Mouse (Mus musculus) neutrophil, adult 5-6 weeks (primary cell): ENCODE data around the gene Tmem151b. TPM values are rescaled to one million over a fixed set of nuclear protein-coding genes. Genes with fewer than 3 reads are reported as not detected.

Experiments
- ATAC-seq: fragments of 151-379, 151-347 bp; 2 replicates; pipeline ENCODE4 v1.8.0; 2017; ENCODE audit warnings: mild to moderate bottlenecking, moderate TSS enrichment; ENCODE audit not compliant: insufficient number of reproducible peaks, poor library complexity, low FRiP score, severe bottlenecking; ENCODE audit errors: extremely low read depth
- total RNA-seq: library from RNA; stranded (forward); fragments of 200-1000 nt; gene quantifications from 2 replicates; pipeline ENCODE4 v1.2.3, GENCODE M21; 2017

The Tmem151b gene
- total RNA-seq, 1 experiment from 2014 or later = 0.23 TPM

DNA sequence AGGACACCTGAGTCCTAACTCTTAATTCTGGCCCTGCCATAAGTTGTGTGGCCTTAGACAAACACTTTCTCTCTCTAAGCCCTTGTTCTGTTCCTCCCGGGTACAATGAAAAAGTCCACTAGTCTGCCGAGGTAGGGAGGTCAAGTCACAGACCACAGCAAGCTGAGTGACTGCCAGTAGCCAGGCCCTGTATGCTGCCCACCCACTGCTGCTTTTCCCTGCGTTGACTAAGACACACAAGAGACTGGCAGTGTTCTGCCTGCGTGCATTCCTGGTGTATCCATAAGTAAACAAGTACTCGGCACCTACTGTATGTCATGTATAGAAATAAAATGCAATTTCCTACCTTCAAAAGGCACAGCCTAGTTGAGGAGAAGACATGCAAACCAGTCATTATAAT, 776 bp upstream of the Tmem151b start:
- ATAC-seq = no peak

DNA sequence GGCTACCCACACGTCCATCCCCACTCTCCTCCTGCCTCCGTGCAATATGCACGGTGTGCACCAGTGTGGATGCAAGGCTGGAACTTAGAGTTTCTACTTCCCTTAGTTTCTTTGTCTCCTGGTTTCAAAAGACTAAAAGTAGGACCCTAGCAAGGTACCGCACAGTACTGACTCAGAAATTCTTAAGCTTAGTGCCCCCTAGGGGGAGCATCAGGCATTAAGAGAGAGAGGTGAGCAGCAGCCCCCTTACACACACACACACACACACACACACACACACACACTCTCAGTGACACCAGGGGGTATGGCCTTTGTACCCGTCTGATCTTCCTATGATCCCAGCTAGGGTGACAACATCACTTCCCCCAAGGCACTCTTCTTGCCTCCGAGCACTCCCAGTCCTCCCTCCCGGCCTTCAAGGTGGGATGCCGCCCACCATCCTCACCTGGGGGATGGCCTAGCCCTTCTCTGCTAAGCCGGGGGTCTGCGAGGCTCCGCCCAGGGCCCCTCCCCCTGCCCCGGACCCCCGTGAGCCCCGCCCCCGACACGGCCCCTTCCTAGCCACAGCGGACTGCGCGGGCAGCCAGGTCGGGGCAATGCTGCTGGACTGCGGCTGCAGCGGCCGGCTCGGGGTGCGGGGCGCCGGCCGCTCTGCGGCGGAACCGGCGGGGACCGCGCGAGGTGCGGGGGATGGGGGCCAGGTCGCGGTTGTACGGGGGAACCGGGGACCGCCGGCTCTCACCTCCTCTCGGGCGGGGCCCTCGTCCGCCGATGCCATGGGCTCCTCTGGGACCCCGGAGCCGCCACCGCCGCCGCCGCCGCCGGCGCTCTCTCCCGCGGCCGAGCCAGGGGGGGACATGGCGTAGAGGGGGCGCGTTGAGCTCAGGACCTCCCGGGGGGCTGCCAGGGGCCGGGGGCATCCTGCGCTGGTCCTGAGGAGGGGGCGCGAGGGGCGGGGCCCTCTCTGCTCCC, 650 bp downstream of the Tmem151b start:
- no peak for ATAC-seq

DNA sequence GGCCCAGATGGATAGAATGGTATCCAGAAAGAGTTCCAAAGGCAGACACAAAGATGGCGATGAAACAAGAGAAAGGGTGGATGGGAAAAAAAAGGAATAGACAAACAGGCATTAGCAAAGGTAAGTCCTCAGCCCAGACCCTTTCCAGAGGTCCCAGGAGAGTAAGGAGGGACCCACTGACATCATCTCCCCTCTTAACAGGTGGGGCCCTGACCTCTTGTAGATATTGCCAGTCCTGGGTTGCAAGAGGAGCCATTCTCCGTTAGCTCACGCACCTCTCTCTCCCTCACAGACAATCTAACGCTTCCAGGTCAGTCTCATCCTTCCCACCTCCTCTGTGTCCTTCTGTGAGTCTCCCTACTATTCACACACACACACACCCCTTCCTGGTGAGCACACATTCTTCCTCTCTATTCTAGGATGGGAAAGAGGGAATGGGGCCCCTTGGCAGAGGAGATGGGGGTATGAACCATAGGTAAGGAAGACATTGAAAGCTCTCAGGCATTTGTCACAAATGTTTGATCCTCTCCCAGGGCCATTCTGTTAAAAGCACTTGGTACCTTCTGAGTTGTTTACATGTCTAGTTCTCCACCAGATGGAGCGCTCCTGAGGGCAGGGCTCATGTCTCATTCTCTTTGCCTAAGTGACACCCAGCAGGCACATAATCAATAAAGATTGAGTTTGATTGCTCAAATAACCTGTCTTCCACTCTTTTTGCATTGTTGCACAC, 1.9 kb downstream of the Tmem151b start:
- ATAC-seq = no peak

DNA sequence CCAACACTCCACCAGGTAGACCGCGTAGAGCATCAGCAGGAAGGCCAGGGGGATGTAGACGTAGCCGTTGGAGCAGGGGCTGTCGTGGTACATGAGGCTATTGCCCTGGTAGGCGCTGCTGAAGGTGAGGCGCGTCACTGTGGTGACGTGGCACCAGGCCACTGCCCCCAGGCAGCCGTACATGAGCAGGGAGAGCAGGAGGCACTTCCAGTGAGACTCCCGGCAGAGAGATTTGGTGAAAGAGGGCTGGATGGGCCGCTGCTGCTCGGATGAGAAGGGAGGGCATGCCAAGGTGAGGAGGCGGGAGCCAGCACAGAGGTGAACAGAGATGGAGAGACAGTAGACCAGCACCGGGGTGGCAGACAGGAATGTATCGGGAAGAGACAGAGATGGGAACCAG, 2.5 kb downstream of the Tmem151b start:
- ATAC-seq = no peak

DNA sequence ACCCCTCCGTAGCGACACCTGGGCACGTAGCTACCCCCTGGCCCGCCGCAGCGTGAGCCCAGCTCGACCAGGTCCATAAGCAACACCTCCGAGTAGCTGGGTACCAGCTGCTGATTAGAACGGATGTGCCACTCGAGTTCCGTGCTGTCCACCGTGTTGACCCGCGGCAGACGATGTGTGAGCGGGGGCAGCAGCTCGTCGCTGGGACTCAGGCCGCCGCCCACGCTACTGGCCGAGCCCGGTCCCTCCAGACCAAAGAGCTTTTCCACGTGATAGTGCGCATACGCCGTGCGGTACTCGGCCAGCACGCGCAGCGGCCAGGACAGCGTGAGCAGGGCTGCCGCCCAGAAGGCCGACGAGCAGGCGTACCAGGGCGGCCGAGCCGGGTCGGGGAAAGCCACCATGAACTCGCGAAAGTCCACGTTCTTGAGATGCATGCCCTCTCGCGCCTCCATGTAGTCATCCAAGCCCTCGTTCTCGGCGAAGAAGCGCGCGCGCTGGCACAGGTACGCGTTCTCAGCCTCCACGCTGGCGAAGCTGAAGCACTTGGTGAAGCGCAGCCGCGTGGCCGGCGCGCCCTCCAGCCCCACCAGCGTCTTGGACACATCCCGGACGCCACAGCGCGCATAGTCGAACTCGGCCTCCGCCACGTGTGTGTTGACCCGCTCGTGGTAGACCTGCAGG, 4.1 kb downstream of the Tmem151b start:
- no peak for ATAC-seq

DNA sequence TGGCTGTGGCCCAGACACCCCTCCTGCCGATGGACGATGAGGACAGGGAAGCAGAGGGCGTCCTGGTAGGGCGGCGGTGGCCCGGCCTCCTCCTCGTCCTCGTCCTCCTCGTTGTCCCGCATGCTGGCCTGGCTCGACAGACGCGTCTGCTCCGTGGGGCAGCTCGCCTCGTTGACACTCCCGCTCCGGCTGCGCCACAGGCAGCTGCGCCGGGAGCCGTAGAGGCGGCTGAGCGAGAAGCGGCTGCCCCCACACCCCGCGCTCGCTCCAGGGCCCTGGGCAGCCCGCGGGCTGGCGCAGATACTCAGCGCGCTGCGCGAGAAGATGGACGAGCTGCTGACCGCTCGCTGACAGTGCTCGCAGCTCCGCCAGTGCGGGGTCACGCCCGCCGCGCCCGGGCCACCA, 4.6 kb downstream of the Tmem151b start:
- ATAC-seq = no peak

DNA sequence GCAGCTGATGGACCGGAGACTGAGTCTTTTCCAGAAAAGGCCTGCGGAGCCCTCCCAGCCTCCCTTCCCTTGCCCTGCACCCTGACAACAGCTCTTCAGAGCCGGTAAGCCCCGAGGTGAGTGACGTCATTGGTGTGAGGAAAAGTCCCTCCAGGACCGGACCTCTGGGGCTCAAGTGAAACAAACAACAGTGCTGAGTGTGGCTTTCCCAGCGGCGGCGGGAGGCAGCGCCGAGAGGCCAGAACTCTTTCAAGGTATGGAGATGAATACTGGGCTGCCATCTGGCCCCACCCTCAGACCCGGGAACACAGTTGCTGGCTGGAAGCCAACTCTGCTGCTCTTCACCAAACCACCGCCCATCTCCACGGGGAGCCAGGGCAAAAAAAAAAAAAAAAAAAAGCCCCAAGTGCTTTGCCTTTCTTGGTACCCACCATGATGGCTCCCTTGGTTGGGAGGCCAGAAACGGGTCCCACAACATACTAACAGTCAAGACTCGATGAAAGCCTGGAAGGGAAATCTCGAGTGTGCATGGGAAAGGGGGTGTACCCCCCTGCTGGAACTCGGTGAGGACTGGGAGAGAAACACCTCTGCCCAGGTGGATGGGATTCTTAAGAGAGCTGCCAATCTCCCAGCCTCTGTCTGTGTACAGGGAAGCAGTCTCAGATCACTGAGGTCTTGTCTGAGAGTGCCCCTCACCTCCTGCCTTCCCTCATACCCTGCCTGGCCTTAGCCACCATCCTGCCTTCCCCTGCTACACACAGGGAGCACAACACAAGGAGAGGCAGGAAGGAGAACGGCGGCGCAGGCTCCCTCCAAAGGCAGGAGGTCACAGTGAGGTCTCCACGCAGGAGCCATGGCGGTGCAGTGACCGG, 5.2 kb downstream of the Tmem151b start:
- no peak for ATAC-seq

DNA sequence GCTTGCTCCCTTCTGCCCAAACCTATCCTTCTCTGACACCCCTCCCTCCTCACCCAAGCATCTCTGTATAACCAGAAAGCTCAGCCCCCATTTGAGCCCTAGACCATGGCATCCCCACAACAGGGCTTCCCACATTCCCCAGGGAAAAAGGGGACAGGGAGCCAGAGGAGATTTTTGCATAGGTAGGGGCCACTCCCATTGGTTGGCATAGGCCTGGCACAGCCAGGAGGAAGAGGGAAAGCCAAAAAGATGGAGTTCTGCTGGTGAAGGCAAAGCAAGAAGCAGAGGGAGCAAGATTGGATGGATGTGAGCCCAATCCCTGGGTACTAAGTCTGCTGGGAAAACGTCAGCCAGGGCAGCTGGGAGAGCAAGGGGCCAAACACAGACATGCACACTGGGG, 6.4 kb downstream of the Tmem151b start:
- no peak for ATAC-seq

DNA sequence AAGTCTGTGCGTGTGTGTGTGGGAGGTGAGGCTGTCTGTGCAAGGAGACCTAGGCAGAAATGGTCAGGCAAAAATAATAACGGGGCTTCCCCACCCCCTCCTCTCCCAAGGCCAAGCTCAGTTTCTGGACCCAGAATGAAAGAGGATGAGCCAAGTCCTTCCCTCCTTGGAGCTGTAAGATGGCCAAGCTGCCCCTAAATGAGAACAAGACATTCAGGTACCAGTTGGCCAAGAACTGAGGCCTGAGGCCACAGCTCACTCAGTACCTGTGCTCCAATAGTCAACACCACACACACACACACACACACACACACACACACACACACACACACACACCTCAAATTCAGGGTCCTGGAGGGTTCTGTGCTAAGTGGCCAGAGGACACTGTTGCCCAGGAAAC, 6.8 kb downstream of the Tmem151b start:
- ATAC-seq = no peak

DNA sequence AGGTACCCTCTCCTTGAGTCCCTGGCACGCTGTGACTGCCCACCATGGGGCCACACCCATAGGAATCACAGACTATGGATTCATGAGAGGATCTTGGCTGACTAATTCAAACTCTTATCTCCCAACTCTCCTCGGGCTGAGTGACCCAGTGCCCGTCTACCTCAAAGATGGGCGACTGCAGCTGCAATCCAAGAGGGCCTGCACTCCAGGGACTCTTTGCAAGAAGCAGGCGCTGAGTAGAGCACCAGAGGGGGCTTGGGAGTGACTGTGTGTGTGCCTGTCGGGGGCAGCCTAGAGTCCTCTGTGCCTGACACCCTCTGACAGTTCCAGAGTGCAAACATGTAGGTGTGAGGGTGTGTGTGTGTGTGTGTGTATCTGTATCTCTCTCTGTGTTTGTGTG, 7.3 kb downstream of the Tmem151b start:
- no peak for ATAC-seq

DNA sequence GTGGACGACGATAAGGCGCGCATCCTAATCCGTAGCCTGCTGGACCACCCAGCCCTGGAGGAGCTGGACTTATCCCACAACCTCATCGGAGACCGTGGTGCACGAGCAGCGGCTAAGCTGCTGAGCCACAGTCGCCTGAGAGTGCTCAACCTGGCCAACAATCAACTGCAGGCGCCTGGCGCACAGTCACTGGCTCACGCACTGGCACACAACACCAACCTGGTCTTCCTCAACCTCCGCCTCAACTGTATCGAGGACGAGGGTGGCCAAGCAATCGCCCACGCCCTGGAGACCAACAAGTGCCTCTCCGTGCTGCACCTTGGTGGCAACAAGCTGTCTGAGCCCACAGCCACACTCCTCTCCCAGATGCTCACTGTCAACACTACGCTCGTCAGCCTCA, 9.8 kb downstream of the Tmem151b start:
- no peak for ATAC-seq

DNA sequence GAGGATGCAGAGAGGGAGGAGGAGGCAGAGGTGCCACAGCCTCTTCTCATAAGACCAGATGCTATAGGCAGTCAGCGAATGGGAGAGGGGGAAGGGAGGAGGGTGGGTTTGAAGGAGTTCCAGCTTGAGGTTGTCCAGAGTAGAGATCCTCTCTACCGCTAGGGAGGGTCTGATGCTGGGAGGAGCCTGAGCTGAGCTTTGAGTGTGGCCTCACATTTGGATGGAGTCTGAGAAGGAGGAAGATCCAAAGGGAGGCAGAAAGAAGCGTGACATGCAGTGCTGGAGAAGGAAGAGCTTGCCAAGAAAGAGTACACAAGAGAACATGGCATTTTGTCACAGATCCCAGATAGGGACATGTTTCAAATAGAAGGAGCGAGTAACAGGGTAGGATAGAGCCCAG, 11.1 kb downstream of the Tmem151b start:
- ATAC-seq = no peak

DNA sequence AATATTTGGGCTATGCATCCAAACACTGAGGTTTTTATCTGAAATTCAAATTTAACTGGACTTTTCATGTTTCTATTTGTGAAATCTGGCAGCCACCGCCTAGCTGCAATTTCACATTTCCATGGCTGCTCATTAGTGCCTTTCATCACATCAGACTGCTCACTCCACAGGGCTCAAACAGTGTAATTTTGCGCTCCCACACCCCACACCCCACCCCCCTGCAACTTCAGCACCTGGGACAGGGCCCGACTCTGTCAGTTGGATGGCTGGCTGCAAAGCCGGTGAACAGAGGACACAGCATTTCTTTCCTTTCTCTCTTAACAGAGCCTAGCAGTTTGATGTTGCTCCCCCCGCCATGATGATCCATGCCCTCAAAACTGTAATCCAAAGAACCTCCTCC, 13.2 kb downstream of the Tmem151b start:
- no peak for ATAC-seq

DNA sequence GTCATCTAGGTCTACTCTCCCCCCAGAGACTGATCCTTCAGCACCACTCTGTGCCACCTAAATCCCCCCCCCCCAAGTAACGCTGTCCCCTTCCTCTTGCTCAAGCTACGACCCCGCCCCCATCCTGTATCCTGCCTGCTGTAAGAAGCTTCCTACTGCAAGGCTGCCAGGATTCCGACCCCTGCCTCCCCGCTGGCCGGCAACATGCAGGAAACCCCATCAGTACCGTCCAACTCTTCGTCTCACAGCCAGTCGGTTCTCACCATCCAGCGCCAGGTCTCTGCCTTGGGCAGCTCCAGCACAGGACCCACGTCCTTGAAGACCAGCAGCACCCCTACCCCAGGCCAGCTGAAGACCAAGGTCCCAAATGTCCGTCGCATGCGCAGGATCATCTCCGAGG, 16.6 kb downstream of the Tmem151b start:
- no peak for ATAC-seq

DNA sequence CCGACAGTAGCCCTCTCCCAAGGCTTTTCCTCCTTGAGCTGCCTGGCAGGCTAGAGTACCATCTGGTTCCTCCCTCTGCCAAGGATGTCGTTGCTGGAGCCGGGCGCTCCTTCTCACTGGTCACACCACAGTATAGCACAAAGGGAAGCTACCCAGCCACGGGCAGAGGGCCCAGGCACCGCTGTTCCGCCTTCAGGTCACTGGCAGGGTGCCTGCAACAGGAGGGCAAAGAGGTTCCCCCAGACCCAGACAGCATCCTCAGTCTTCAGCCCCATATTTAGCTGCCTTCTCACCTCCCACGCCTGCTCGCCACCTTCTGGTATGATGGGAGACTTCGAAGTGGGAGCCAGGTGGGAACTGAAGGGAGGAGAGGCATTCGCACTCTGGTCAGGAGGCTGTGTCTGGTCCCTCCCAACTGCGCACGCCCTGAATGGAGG, 19.1 kb downstream of the Tmem151b start:
- no peak for ATAC-seq

DNA sequence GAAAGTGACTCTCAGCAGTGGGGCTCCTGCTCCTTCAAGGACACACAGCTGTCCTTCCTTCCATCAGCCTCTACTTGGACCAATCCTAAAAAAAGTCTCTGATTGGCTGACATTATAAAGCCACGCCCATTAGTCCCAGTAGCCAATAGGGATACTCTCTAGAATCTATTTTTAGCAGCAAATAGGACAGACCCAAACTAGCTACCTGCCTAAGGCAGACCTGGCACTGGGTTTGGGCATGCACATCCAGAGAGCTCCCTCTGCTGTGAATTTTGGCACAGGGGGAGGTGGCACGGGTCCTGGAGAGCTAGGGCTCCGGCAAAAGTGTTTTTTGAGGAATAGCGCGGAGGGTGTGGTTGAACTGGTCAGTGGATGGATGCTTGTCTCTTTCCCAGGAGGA, 22.9 kb downstream of the Tmem151b start:
- ATAC-seq = no peak

DNA sequence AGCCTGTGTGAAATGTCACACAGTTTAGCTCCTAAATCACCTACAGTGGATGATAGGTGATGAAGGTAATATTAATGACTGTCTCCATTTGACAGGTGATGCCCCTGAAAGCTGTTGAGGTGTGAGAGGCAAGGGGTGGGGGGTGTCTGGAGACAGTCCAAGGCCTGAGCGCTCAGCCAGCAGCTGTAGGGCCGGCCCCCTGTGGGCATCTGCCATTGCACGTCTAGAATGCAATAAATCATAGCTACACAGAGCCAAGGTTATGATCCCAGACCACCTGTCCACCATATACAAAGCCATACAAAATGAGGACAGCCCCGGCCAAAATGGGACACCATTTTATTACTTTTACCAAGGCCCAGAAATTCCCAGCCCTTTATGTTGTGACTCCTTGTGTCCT, 24.5 kb downstream of the Tmem151b start:
- ATAC-seq = no peak

DNA sequence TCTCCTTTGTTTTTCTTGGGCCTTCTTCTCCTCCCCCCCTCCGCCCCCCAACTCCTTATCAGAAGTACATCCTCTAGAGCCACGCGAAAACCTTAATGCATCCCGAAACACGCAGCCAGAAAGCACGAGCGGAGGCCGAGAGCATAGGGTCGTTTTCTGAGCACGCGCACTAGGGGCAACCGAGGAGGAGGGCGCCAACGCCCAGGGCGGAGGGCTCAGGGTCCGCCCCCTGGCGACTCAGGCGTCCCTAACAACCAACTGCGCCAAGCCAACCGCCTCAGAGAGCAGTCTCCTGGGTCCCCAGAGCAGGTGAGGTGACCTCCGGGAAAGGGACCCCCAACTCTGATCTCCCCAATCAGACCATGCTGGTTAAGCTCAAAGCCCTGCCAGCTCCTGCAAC, 26.2 kb downstream of the Tmem151b start, which contains the start of gene Tcte1:
TSS of gene Tcte1 (plus strand) at position 172 of the 400 bp plus-strand sequence.
- no peak for ATAC-seq

DNA sequence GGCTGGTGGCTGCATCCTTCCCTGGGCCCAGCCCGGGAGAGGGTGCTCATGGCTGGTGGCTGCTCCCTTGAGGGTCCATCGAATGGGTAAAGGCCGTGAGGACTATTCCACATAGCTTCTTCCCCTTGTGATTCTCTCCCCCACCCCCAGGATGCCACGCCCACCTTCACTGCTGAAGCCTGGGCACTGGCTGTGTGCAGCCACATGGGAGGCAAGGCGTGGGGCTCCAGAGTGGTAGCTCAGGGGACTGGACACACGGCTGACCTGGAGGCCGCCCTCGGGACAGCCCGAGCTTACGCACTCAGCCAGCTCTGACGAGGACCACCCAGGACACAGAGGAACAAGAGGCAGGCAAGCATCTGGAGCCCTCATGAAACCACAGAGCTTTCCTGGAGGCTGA, 29.3 kb downstream of the Tmem151b start:
- no peak for ATAC-seq
